Mouse (Mus musculus) hindbrain, postnatal 0 days (tissue): ENCODE measurements at regions not wholly inside any gene's neighbourhood (a gene's known extent, or its start where the extent isn't known, plus 50 kb on each side); places are given as distances from the start of the nearest gene placed in this dataset.

ENCODE experiments used
- ATAC-seq: fragments of 200-750 bp; cut with Nextera tagmentation; 2 replicates; pipeline ENCODE4 v1.8.0; 2017; ENCODE audit warnings: mild to moderate bottlenecking, moderate TSS enrichment, moderate library complexity
- DNase-seq: peaks from one replicate; pipeline ENCODE4 v3.0.0-alpha.2; 2015; ENCODE audit warnings: low spot score
- H3K27ac ChIP-seq: fragments of 300-500 bp; sonication (generic); 2 replicates; pipeline ENCODE4 v1.5.1; 2014; ENCODE audit warnings: mild to moderate bottlenecking
- H3K27me3 ChIP-seq: fragments of 300-500 bp; sonication (generic); 2 replicates; pipeline ENCODE4 v1.6.1; 2014; ENCODE audit warnings: low read length, mixed read lengths; ENCODE audit not compliant: insufficient read depth
- H3K36me3 ChIP-seq: fragments of 300-500 bp; sonication (generic); 2 replicates; pipeline ENCODE4 v1.6.1; 2014; ENCODE audit warnings: low read length, mixed read lengths; ENCODE audit not compliant: insufficient read depth
- H3K4me1 ChIP-seq: fragments of 300-500 bp; sonication (generic); 2 replicates; pipeline ENCODE4 v1.6.1; 2014; ENCODE audit warnings: antibody characterized with exemption, low read length, mixed read lengths; ENCODE audit not compliant: insufficient read depth
- H3K4me2 ChIP-seq: fragments of 300-500 bp; sonication (generic); 2 replicates; pipeline ENCODE4 v1.6.1; 2014; ENCODE audit warnings: low read depth, mild to moderate bottlenecking, low read length, moderate library complexity, mixed read lengths
- H3K4me3 ChIP-seq: fragments of 300-500 bp; sonication (generic); 2 replicates; pipeline ENCODE4 v1.5.1; 2014; ENCODE audit warnings: low read length
- H3K9ac ChIP-seq: fragments of 300-500 bp; sonication (generic); replicated peaks from 2 replicates; pipeline ENCODE4 v1.6.1; 2014; ENCODE audit warnings: mild to moderate bottlenecking, low read length, moderate library complexity, mixed read lengths
- H3K9me3 ChIP-seq: fragments of 300-500 bp; sonication (generic); 2 replicates; pipeline ENCODE4 v1.6.1; 2016; ENCODE audit warnings: low read length, mixed read lengths
- CTCF ChIP-seq: IDR thresholded peaks from 2 replicates; pipeline ENCODE4 v1.5.1; 2016; ENCODE audit warnings: antibody characterized with exemption, control low read depth, low read depth
- WGBS: fragments of 180-500 bp; shearing (Covaris S2); extraction: QIAGEN DNeasy Blood & Tissue Kit; methylation state at CpG from one replicate; pipeline ENCODE4 v1.1.7; 2014; 5-methylcytosine and 5-hydroxymethylcytosine counted together

DNA sequence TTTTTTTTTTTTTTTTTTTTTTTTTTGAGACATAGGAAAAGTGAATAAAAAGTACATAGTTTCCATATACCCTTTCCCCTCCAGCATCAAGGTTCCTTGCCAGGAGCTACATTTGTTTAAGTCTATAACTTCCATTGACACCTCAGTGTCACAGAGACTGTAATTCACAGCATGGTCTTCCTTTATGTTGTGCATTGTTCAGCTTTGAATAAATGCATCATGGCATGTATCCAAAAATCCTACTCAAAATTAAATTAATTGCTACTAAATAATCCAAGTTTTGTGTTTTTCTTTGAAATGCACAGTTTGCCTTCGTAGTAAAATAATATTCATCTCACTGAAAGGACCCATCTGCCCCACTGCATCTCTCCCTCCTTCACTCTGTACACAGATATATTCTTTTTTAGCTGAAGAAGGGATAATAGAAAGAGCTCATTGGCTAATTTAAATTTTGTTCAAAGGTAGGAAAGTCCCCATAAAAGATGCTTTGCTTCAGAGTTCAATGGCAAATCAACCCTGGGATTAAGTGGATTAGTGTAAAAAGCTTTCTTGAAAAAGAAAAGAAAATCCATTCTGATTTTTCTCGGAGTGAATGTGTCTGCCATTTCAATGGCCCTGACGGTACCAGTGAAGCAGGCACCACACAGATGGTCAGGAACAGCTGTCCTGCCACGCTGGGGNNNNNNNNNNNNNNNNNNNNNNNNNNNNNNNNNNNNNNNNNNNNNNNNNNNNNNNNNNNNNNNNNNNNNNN, 301.3 kb upstream of the Marcks start:
- 34% methylated on average over 4 of the region's 4 CpGs for WGBS
- Histone ChIP-seq H3K4me2 (no peak overlapping the region), H3K27me3 (no peaks in the 10 kb centered on the region), H3K4me1 (no peaks in the 10 kb centered on the region), H3K9ac (no peak overlapping the region), H3K27ac (no peak overlapping the region), H3K4me3 (no peak overlapping the region), H3K9me3 (no peaks in the 10 kb centered on the region), H3K36me3 (no peaks in the 10 kb centered on the region)
- peak; percentile 71 for DNase-seq
- TF ChIP-seq CTCF: no peak
- ATAC-seq: peak; percentile 93

DNA sequence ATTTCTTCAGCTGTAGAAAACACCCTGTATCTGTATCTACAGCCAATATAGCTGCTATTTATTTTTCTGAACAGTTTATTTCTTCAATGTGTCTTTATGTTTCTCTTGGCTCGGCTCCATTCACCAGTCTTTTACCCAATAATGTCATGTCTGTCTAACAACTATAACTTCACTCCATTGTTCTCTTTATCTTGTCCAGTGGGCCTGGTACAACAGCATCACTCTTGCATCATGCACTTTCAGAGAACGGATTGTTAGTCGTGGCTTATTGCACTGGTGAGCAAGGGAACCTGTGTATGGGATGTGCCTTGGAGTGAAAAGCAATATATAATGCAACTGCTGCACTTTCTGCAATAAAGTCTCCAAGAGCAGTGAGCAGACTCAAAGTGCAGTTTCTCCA, 299.6 kb upstream of the Marcks start:
- H3K27me3 ChIP-seq: no peaks in the 10 kb centered on the region
- WGBS: 54% methylated on average over 3 of the region's 3 CpGs
- no peak overlapping the region for H3K4me2 ChIP-seq
- no peaks in the 10 kb centered on the region for H3K36me3 ChIP-seq
- no peak overlapping the region for H3K27ac ChIP-seq
- H3K9ac ChIP-seq: no peak overlapping the region
- TF ChIP-seq CTCF: no peak
- H3K9me3 ChIP-seq: no peaks in the 10 kb centered on the region
- no peak overlapping the region for H3K4me3 ChIP-seq
- H3K4me1 ChIP-seq: no peaks in the 10 kb centered on the region
- DNase-seq (no peak), ATAC-seq (no peak)

DNA sequence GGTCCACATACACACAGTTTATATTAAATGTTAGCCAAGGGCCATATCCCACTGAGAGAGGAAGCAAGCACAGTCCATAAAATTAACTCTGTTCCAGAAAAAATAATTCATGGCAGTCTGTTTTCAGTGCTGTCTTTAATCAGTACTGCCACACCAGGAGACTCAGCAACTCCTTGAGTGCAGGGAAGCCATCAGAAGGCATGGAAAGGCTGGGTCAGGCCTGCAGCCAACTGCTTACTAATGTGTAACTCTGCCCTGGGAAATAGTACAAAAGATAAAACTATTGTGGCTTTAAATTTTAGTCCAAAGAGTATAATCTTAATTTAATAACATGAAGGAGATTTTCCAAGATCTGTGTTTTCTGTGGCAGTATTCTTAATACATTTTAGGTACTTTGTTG, 298.1 kb upstream of the Marcks start:
- Histone ChIP-seq H3K27me3 (no peaks in the 10 kb centered on the region), H3K36me3 (no peaks in the 10 kb centered on the region), H3K9ac (no peak overlapping the region), H3K4me2 (no peak overlapping the region), H3K4me3 (no peak overlapping the region), H3K9me3 (no peaks in the 10 kb centered on the region), H3K27ac (no peak overlapping the region), H3K4me1 (no peaks in the 10 kb centered on the region)
- ATAC-seq: no peak
- DNase-seq: peak; percentile 2
- no peak for TF ChIP-seq CTCF

DNA sequence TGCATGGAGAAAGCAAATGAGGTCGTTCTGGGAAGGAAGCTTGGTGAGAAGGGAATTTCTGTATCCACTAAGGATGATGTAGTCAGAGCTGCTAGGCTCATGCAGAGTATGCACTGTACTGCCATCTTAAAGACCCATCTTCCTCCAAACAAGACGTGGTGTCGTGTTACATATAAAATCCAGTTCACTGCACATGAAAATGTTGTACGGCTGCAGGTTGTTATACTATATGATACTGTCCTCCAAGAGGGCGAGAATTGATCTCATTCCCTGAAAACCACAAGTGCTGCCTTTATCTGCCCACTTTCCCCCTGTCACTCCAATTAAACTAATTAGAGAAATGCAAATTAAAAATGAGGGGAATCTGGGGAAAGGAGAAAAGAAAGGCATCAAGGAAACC, 295.5 kb upstream of the Marcks start:
- Histone ChIP-seq H3K4me2 (no peak overlapping the region), H3K9me3 (no peaks in the 10 kb centered on the region), H3K27me3 (no peaks in the 10 kb centered on the region), H3K4me3 (no peak overlapping the region), H3K27ac (no peak overlapping the region), H3K36me3 (no peaks in the 10 kb centered on the region), H3K4me1 (no peaks in the 10 kb centered on the region), H3K9ac (no peak overlapping the region)
- WGBS: 41% methylated on average over 5 of the region's 5 CpGs
- ATAC-seq (no peak), DNase-seq (no peak)
- TF ChIP-seq CTCF: no peak

DNA sequence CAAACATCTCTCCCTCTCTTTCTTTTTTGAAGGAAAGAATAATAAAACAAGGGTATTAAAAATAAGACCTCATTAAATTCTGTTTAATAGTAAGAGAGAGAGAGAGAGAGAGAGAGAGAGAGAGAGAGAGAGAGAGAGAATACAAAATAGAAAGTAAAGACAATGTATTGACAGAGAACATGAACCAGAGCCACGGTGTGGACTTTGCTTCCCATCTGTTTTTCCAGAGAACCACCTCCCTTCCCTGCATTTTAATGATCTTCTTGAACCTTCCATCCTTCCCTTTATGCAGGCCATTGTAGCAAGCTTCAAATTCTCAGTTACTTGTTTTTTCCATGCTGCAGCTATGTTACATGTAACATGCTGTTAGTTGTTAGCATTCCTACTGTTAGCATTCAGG, 284.3 kb upstream of the Marcks start:
- H3K4me3 ChIP-seq: no peak overlapping the region
- no peaks in the 10 kb centered on the region for H3K36me3 ChIP-seq
- WGBS: 31% methylated on average over 1 of the region's 1 CpGs
- H3K4me2 ChIP-seq: no peak overlapping the region
- no peak overlapping the region for H3K27ac ChIP-seq
- no peaks in the 10 kb centered on the region for H3K9me3 ChIP-seq
- 0 out of 2 replicates have a peak, but pooled peaks cover 4% of the 10 kb centered on the region for H3K4me1 ChIP-seq
- no peak for DNase-seq
- no peak for TF ChIP-seq CTCF
- H3K9ac ChIP-seq: no peak overlapping the region
- no peak for ATAC-seq
- no peaks in the 10 kb centered on the region for H3K27me3 ChIP-seq

DNA sequence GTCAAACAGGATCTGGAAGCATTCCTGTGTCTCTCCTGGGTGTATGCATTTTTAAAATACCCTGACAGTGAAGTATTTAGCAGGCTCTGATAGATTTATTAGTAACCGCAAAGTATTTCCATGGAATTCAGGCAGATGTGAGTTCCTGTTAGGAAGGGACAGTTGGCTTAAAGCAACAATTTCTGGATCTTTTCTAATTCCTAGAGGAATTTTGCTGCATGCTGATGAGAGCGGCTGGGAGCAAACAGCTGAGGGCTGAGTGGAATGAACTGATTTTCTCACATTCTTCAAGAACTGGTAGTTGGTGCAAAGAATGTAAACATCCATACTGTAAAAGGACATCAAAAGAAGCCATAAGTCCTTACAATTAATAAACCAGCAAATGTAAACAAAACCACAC, 283.9 kb upstream of the Marcks start:
- Histone ChIP-seq H3K4me2 (no peak overlapping the region), H3K27me3 (no peaks in the 10 kb centered on the region), H3K9ac (no peak overlapping the region), H3K36me3 (no peaks in the 10 kb centered on the region), H3K4me3 (no peak overlapping the region), H3K27ac (no peak overlapping the region), H3K4me1 (0 out of 2 replicates have a peak, but pooled peaks cover 4% of the 10 kb centered on the region), H3K9me3 (no peaks in the 10 kb centered on the region)
- 58% methylated on average over 2 of the region's 2 CpGs for WGBS
- ATAC-seq (no peak), DNase-seq (no peak)
- no peak for TF ChIP-seq CTCF

DNA sequence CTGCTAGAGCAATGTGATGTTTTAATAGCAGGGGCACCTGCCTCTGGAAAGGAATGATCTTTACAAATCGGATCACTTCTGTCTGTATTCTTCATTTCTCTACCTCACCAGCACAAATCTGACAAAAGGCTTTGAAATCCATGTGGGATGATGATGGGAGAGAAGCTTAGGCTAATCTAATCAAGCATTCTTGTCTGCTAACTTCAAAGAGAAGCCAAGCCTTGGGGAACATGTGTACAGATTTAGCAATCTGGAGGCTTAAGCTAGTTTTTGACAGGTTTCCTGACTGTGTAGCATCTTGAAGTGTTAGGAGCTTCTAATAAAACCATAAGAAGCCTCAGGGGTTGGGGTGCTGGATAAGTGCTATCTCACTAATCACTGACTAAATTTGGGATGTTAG, 277.6 kb upstream of the Marcks start:
- TF ChIP-seq CTCF: no peak
- 61% methylated on average over 1 of the region's 1 CpGs for WGBS
- no peaks in the 10 kb centered on the region for H3K36me3 ChIP-seq
- no peak overlapping the region for H3K4me3 ChIP-seq
- ATAC-seq (no peak), DNase-seq (no peak)
- H3K27ac ChIP-seq: no peak overlapping the region
- no peaks in the 10 kb centered on the region for H3K4me1 ChIP-seq
- no peak overlapping the region for H3K9ac ChIP-seq
- no peak overlapping the region for H3K4me2 ChIP-seq
- H3K9me3 ChIP-seq: no peaks in the 10 kb centered on the region
- no peaks in the 10 kb centered on the region for H3K27me3 ChIP-seq
